Mouse (Mus musculus): Measurements from ENCODE around the gene Tmem132d.

Tmem132d gene

DNA sequence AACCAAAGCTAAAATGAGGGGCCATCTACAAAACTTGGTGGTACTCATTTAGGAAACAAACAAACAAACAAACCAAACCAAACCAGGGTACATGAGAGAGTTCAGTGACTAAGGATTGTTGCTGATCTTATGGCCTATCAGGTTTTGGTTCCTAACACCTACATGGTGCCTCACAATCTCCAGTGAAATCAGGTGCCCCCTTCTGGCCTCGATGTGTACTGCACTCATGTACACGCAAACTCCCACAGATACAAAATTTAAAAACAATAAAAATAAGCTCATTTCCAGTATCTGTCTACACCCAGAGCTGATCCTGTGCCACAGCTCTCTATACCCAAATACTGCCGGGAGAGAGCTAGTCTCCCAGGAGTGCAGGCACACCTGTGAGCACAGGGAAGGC, 495.0 kb downstream of the Tmem132d start:
- no peak for DNase-seq (ENCODE audit: low read depth, low spot score)

DNA sequence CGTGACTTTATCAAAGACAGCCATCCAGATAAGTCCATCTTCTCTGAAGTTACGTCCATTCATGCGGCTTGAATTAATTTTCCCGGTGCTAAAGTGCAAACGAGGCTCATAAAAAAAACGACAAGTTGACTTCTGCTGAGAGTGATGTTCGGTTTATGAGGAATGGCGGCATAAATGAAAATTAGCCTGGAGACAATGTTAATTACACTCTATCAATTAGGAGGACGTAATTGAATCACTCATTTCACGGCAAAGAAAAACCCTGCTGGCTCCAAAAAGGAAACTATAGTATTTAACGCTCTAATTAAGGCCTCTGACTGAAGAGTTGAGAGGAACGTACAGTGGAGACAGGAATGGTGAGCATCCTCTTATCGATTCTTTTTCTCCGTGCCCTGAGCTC, 503.2 kb downstream of the Tmem132d start:
- no peak for DNase-seq (ENCODE audit: low read depth, low spot score)

DNA sequence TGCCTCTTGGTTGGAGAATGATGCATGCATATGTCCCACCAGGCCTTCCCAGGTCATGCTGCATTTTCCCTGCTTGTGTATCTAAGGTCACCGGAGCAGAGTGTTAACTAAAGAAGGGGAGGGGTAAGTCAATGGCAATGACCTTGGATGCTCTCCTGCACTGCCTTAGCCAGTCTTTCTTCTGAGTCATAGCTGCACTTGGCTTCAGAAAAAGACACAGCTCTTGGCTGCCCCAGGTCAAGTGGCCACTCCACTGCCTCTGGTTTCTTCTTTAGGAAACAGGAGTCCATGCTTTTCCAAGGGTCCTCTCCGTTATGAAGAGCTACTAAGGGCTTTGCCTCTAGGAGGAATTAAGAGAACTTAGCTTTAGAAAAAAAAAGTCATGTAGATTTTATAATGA, 506.2 kb downstream of the Tmem132d start:
- no peak for DNase-seq (ENCODE audit: low read depth, low spot score)

DNA sequence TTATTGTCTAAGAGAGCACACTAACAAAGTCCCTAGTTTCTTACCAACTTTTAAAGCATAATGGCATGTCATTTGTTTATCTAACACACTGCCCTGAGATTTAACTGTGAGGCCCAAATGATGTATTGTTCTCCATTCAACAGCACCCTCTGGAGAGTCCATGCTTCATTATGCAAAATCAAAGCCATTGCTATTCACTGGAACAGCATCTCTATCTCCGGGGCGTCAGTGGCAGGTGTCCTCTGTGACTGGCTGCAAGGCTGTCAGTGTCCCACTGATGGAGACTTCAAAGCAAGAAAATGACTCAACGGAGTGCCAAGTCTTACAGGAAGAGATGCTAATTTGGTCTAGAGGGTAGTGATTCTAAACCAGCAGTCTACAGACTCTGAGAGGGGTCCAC, 508.8 kb downstream of the Tmem132d start:
- DNase-seq (ENCODE audit: low read depth, low spot score) = peak; percentile 41

DNA sequence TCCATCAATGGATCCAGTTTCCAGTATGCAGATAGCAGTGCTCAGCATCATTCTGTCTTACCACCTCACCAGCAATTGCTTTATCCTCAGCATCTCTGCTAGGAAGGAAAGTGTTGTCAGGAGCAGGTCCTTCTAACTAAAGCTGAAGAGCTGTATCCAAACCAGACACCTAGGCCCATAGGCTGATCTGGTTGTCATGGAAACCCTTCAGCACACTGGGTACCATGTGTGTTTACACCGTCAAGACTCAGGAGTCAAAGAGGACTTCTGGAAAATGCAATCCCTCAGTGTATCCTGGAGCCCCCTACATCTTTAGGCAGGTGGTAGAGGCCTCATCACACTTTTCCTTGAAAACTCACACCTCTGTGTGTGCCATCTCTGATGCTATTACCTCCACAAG, 513.7 kb downstream of the Tmem132d start:
- DNase-seq (ENCODE audit: low read depth, low spot score) = no peak

DNA sequence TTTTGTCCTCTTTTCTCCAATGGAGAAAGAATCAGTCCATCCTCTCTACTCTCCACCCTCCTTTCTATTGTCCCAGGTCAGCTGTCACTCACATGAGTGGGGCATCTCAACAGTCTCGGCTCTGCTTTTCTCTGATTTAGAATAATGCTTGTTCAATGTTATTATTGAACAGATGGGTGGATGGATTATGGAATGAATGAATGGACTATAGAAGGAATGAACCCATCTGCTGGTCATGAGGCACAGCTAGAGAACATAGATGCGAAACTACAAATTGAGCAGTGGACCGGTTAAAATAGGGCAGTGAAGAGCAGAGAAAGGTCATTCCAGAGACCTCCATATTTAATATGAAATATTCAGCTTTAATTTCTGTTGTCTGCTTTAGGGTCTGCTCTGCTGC, 514.5 kb downstream of the Tmem132d start:
- no peak for DNase-seq (ENCODE audit: low read depth, low spot score)

DNA sequence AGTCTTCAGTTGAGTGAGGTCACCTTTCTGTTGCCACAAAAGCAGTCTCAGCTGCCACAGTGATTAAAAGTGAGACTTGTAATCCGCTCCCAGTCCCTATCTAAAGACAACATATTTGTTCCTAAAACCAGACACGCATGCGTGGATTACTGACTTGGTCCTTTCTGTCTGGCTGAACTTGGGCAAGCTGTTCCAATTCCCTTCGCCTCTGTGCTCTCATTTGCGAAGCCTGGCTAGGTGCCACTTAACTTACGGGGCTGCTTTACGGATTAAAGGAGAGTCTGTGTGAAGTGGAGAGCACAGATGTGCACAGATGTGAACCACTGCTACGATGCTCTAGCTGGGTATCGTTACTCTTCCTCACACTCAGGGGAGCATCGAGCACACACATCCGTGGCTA, 518.7 kb downstream of the Tmem132d start:
- DNase-seq (ENCODE audit: low read depth, low spot score) = no peak

DNA sequence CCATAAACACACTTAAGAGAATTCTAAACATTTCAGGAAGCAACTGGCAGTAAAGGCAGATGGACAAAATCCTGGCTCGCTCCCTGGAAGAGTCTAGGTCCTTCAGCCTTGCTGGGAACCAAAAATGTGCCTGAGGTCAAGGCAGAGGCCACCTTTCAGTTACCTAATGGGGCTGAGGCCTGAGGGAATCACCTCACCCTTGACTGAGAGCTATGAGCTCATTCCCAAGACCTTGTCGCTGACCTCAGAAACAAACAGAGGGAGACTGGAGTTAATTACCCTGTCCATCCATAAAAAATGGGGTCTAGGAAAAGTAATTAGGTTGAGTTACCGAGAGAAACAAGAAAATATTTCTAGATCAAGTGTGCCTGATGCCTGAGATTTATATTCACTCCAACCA, 521.3 kb downstream of the Tmem132d start:
- no peak for DNase-seq (ENCODE audit: low read depth, low spot score)

DNA sequence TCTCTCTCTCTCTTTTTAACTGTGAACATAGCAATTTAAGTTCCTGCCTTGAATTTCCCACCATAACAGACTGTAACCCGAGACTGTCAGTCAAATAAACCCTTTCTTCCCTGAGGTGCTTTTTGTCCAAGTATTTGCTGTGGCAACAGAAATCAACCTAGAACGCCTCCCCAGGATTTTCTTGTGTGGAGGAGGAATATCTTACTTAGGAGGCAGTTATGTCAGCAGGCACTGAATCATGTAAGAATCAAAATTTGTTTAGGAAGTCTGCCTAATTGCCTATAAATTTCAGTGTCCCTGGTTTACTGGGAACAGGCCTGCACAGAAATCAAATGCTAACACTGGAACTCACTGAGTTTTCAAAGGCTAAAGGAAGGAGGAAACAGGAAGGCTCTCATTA, 522.5 kb downstream of the Tmem132d start:
- DNase-seq (ENCODE audit: low read depth, low spot score) = no peak

DNA sequence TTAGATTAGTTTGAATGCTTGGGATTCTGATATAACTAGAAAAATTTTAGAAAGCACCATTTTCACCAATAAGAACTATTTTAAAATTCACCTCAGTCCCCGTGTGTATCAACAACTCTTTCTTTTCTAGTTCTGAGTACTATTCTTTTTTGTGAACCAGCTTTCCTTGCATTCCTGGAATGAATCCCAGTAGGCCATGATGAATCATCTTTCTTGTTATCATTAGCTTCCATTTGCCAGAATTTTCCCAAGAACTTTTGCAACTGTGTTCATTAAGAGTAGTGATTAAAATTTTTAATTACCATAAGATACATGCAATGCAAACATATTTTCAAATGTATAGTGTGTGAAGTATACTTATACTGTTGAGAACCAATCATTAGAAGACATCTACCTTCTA, 537.7 kb downstream of the Tmem132d start:
- DNase-seq (ENCODE audit: low read depth, low spot score) = no peak

DNA sequence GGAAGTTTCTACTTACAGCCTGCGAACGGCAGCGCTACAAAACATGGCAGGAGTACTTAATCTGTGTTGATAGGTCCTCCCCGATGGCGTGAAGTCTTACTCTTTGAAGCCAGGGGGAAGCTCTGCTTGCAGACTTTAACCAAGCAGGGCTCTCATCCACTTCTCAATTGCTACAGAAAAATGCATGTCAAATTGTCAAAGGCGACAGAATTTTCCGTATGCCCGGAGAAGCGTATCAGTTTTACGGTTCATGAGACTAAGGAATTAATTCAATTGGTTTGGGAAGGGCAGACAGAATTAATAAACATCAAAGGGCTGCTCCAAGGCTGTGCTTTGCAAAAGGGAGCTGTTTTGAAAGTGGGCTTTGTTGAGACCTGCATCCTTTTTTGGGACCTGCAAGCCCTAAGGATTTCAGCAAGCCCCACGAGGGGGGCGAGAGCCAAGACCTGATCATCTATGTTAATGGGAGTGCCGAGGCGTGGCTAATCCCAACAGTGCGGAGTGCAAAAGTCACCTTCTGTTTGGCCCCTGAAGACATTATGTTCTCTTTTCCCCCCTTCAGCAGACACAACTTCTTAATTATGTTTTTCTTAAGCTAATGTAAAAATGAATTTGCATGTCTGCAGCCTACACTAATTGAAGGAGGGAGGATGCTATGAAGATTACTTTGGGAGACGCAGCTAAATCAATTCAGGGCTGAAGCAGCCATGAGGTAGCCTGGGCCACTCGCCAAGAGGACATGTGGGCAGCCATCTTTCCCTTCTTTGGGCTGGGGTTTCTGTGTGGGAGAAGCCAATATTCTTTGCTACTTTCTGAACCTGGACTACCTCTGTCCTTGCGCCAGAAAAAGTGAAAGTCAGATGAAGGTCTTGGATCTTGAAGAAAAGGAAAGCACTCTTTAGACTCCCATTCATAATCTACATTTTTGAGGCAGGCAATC, 547.0 kb downstream of the Tmem132d start:
- DNase-seq (ENCODE audit: low read depth, low spot score) = no peak

DNA sequence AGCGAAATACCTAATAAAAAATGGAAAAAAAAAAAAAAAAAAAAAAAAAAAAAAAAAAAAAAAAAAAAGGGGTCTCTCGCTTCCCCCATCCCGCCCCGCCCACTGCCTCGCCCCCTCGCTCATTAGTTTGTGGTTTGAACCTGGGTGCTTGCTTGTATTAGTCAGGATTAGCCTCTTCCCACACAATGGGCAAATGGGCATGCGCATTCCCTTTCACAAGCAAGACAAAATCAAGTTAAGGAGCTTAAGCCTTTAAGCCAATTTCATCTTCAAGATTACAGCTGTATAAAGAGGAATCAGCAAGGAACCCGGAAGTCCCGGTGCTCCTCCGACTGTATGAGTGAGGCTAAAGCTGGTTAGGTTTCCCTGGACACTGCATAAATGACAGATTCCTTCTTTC, 549.9 kb downstream of the Tmem132d start:
- DNase-seq (ENCODE audit: low read depth, low spot score) = no peak

DNA sequence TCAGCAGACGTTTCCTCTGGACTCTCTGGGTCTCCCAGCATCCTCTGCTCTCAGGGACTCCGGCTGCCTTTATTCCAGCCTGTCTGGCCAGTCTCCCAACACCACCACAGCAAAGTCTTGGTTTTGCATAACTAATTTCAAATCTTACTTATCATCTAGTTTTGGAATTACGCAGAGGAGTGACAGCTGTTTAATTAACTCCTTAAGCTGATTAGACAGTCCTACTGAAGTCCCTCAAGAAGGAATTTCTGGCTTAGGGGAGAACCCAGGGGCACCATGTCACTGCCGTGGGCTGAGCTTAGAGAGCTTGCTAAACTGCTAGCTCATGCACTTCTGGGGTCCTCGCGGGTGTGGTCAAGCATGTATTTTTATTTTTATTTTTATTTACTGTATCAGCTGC, 558.4 kb downstream of the Tmem132d start:
- DNase-seq (ENCODE audit: low read depth, low spot score) = no peak

DNA sequence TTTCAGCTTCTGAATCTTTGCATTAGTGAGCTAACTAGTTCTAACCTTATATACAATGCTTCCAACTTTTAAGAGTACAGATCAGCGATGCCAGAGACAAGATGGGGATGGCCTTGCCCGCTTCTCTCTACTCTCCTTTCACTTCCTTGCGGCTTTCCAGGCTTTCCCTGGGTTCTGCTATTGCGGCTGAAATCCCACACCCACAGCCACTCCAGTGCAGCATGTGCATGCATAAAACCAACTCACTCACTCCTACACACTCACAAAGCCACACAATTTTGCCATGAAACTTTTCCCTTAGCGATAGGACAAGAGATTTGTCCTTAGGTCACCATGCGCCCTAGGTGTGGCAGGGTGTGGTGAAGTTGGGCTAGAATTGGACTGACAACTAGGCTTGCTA, 567.7 kb downstream of the Tmem132d start:
- DNase-seq (ENCODE audit: low read depth, low spot score) = no peak

DNA sequence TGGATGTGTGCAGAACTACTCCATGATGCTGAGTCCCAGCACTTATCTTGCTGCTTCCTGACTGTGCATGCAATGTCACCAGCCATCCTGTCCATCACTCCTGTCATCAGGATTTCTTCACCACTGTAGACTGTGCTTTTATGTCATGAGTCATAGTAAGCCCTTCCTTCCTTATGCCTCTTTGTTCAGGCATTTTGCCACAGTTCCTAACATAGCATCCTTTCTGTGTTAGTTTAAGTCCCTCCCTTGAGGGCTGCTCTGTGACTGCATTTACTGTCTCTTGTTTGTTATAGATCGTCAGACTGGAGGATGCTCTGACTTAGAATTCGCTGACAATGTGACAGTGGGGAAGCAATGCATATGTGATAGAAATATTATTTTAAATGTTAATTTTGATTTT, 573.2 kb downstream of the Tmem132d start:
- no peak for DNase-seq (ENCODE audit: low read depth, low spot score)

DNA sequence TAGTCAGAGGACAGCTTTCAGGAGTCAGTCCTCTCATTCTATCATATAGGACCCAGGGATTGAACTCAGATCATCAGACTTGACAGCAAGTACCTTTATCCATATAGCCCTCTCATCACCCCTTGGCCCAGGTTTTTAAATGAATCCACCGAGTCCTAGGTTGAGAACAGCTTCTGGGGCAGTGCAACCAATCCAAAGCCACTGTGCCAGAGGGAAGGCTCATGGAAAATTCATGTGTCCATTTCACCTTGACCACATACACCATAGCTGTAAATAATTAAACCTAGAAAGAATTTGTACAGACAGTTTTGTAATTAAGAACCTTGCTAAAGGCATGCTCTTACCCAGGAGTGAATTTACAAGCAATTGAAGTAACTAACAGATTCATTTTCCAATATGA, 580.6 kb downstream of the Tmem132d start:
- no peak for DNase-seq (ENCODE audit: low read depth, low spot score)

DNA sequence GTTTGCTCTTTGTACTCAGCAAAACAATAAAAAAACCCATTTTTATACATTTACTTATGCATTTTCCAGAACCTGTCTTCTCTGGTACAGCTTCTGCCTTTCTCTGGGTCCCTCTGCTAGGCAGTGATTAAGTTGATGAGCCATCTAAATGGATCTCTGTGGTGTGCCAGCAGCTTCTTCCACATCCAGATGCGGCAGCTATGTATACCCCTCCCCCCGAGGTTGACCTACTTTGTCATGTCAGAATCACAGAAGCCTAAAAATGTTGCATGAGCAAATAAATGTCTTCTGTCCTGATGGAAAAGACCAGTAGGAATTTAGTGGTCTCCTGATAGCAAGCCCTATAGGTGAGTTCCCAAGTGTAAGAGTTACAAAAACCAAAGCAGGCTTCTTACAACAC, 601.1 kb downstream of the Tmem132d start:
- DNase-seq (ENCODE audit: low read depth, low spot score) = no peak

DNA sequence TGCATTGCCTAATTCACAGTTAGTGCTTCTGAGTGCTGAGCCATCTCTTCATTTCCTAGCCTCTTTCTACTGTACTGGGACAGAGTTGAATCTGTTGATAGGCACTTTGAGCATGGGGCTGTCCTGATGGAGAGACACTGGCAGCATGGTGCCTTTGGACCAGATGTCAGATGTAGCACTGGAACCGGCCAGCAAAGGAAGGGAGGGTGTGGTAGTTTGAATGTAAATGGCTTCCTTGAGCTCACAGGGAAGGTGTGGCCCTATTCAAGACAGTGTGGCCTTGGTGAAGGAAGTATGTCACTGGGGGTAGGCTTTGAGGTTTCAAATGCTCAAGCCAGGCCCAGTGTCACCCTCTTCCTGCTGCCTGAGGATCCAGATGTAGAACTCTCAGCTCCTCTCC, 602.0 kb downstream of the Tmem132d start:
- DNase-seq (ENCODE audit: low read depth, low spot score) = no peak

DNA sequence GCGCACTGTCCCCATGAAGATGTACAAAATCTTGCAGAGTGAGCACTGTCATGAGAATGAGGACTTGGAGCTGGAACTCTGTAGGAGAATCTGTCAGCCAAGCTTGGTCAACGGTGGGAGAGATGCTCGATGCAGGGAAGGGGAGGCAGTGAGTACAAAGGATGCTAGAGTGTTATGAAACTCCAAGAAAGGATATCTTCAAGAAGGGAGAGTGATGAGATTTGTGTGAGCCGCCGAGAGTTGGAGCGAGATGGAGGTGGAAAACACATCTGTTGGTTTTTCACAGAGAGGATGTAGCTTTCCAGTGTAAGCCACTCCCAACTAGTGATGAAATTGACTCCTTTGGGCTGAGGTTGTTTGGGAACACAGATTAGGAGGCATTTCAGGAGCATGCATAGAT, 604.1 kb downstream of the Tmem132d start:
- no peak for DNase-seq (ENCODE audit: low read depth, low spot score)

DNA sequence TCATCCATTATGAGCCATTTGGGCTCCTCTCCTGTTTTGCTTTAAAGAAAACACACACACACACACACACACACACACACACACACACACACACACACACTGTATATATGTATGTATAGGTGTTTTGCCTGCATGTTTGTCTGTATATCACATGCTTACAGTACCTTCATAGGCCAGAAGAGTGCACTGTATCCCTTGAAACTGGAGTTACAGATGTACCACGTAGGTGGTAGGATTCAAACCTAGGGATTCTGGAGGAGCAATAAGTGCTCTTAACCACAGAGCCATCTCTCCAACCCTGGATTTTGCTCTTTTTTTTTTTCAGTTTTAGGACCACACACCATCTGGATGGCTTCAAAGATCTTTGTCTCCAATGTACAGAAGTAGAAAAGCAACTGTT, 610.9 kb downstream of the Tmem132d start:
- DNase-seq (ENCODE audit: low read depth, low spot score) = no peak

DNA sequence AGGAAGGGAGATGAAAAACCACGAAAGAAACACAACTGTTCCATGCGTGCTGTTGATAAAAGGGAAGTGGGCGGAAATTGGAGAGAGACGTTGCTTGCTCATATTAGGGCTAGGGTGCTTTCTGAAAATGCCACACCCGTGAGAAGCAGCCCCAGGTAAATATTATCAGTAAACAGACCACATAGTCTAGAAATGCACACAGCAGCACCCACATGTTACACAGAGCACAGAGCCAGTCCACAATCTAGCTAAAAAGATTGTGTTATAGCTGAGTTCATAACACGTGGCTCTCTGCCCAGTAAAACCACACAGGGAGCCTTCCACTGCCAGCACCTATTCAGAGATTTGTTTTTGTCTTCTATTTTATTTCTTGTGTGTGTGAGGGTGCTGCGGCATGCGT, 617.6 kb downstream of the Tmem132d start:
- DNase-seq (ENCODE audit: low read depth, low spot score) = no peak

DNA sequence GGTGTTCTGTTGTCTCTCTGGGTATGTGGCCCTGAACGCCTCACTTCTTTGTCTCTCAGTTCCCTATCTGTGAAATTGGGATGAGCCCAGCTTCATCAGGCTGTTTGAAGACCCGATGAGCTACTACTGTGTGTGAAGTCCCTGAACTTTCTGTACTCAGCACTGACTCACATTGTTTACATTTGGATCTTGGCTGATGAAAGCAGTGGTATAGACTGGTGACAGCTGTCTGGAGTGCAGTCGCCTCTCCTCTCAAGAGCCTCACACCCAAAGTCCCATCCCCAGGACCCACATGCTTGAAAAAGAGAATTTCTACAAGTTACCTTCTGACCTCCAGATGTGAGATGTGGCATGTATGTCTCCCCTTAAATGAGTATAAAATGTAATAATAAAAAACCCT, 625.5 kb downstream of the Tmem132d start:
- DNase-seq (ENCODE audit: low read depth, low spot score) = no peak

DNA sequence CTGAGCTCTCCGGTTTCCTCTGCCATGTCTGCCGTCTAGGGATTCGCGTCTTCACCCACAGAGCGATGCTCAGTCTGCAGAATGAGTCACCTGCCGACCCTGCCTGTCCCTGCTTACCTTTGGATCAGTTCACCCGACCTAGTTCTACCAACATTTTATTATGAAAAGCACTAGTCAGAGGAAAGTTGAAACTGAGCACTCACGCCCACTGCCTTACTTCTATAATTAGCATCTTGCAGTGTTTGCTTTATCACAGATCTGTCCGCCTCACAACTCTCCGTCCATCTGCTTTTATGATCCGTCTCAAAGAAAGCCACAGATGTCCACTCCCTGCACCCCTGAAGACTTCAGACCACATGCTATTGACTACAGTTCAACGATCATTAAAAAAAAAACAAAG, 626.0 kb downstream of the Tmem132d start:
- DNase-seq (ENCODE audit: low read depth, low spot score) = no peak

DNA sequence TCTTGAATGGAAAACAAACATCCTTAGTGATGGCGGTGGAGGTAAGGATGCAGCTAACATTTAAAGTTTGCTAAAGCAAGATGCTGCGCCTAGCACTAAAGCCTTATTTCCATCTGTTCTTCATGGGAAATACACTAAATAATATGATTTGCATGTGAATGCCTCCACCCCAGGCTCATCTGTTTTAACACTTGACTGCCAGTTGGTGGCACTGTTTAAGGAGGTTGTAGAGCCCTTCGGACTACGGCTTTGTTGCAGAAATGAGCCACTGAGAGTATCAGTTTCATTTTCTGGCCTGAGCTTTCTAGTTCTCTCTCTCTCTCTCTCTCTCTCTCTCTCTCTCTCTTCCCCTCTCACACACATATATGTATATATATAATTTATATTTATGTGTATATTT, 632.0 kb downstream of the Tmem132d start:
- peak; percentile 29 for DNase-seq (ENCODE audit: low read depth, low spot score)

All from mesoderm, embryonic 11.5 days (tissue).